Comparison of ENCODE assay signal across 24 mouse cellular contexts in genomic region chr2:93478744-93479143, GRCm38 (mm10). TPM values are rescaled to one million over a fixed set of nuclear protein-coding genes. Genes with fewer than 3 reads are reported as not detected.
DNase-seq lines count a peak whose midpoint lies in the region; ATAC-seq and TF ChIP-seq lines count a peak whose summit lies in the region.
"Had no signal": no experiment of that assay in that cellular context is flagged by ENCODE, and none has a peak within 500 bp of the region (broad histone marks: within the 10 kb centered on the region; RNA-seq: fewer than 3 reads in every experiment).

No protein-coding gene starts in this region.

- peak; percentile 25 for DNase-seq in lung, embryonic 14.5 days
- DNase-seq in lung, postnatal 25 days (ENCODE audit: low spot score): no peak
- no peak for DNase-seq in embryonic facial prominence, embryonic 10.5 days (ENCODE audit: low spot score)
- DNase-seq in natural killer cell, adult 2 months (ENCODE audit: low spot score in 2 of 2): no peak
- DNase-seq: adrenal gland, adult 8-10 months; adrenal gland, postnatal 36 days; cerebellum, adult 18-20 months; cerebellum, adult 9-10 months; cerebellum, postnatal 14 days; gastrocnemius, postnatal 10 days; gastrocnemius, postnatal 36 days; heart, adult 2 months had no signal

- H3K36me3 ChIP-seq in lung, embryonic 14.5 days (ENCODE audit: insufficient read depth): no peaks in the 10 kb centered on the region
- no peaks in the 10 kb centered on the region for H3K36me3 ChIP-seq in embryonic facial prominence, embryonic 10.5 days (replicated peaks)
- no peaks in the 10 kb centered on the region for H3K36me3 ChIP-seq in intestine, embryonic 16.5 days (ENCODE audit: control insufficient read depth, insufficient read depth, low read length)
- no peaks in the 10 kb centered on the region for H3K36me3 ChIP-seq in stomach, embryonic 15.5 days
- H3K36me3 ChIP-seq in neural tube, embryonic 15.5 days: no peaks in the 10 kb centered on the region
- H3K36me3 ChIP-seq: embryonic facial prominence, embryonic 12.5 days; embryonic facial prominence, embryonic 15.5 days; forebrain, embryonic 12.5 days; forebrain, embryonic 15.5 days; hindbrain, embryonic 12.5 days; hindbrain, embryonic 15.5 days had no signal

- ATAC-seq in lung, embryonic 14.5 days (ENCODE audit: insufficient read depth): no peak
- peak; percentile 26; the same call in 1 of the 2 replicates for ATAC-seq in intestine, embryonic 16.5 days
- peak; percentile 41; the same call in 1 of the 2 replicates for ATAC-seq in stomach, embryonic 15.5 days (ENCODE audit: insufficient read depth, low FRiP score, low read depth)
- no peak for ATAC-seq in megakaryocyte progenitor cell, adult 5-6 weeks (replicated peaks; ENCODE audit: poor library complexity)
- ATAC-seq in neural tube, embryonic 15.5 days (ENCODE audit: low FRiP score): no peak
- ATAC-seq: activated CD4-positive, CD25-positive, alpha-beta regulatory T cell, adult 4 months; forebrain, embryonic 15.5 days had no signal

- 0 out of 2 replicates have a peak overlapping the region, but pooled peaks have one; percentile 15 for H3K27ac ChIP-seq in lung, embryonic 14.5 days (ENCODE audit: low read depth)
- peak overlapping the region; percentile 77 for H3K27ac ChIP-seq in embryonic facial prominence, embryonic 10.5 days (replicated peaks)
- H3K27ac ChIP-seq in intestine, embryonic 16.5 days (ENCODE audit: low read length): no peak overlapping the region
- H3K27ac ChIP-seq in stomach, embryonic 15.5 days: no peak overlapping the region
- no peak overlapping the region for H3K27ac ChIP-seq in neural tube, embryonic 15.5 days (replicated peaks)
- H3K27ac ChIP-seq: embryonic facial prominence, embryonic 12.5 days; embryonic facial prominence, embryonic 15.5 days; forebrain, embryonic 12.5 days; forebrain, embryonic 15.5 days; heart, adult 2 months; hindbrain, embryonic 12.5 days; hindbrain, embryonic 15.5 days had no signal

- WGBS in lung, embryonic 14.5 days: 40% methylated on average over 5 of the region's 5 CpGs
- 77% methylated on average over 5 of the region's 5 CpGs for WGBS in embryonic facial prominence, embryonic 10.5 days
- WGBS in intestine, embryonic 16.5 days: 50% methylated on average over 5 of the region's 5 CpGs
- 60% methylated on average over 5 of the region's 5 CpGs for WGBS in stomach, embryonic 15.5 days
- WGBS in neural tube, embryonic 15.5 days: 78% methylated on average over 5 of the region's 5 CpGs

- H3K4me1 ChIP-seq in lung, embryonic 14.5 days (ENCODE audit: insufficient read depth): no peaks in the 10 kb centered on the region
- peaks cover 58% of the 10 kb centered on the region for H3K4me1 ChIP-seq in embryonic facial prominence, embryonic 10.5 days
- H3K4me1 ChIP-seq in intestine, embryonic 16.5 days (ENCODE audit: control insufficient read depth, insufficient read depth, low read length): no peaks in the 10 kb centered on the region; the same call in 1 of the 2 replicates
- 0 out of 2 replicates have a peak, but pooled peaks cover 2% of the 10 kb centered on the region for H3K4me1 ChIP-seq in stomach, embryonic 15.5 days
- peaks cover 6% of the 10 kb centered on the region; the same call in 1 of the 2 replicates for H3K4me1 ChIP-seq in neural tube, embryonic 15.5 days
- H3K4me1 ChIP-seq: forebrain, embryonic 12.5 days had no signal

- TF ChIP-seq CTCF in lung, embryonic 14.5 days (IDR thresholded peaks at IDR 0.05; ENCODE audit: low read depth): no peak

- no peak overlapping the region for H3K4me3 ChIP-seq in lung, embryonic 14.5 days (ENCODE audit: low read depth, low read length)
- no peak overlapping the region for H3K4me3 ChIP-seq in embryonic facial prominence, embryonic 10.5 days
- H3K4me3 ChIP-seq in intestine, embryonic 16.5 days (ENCODE audit: low read length): no peak overlapping the region
- H3K4me3 ChIP-seq in stomach, embryonic 15.5 days (replicated peaks): no peak overlapping the region
- no peak overlapping the region for H3K4me3 ChIP-seq in neural tube, embryonic 15.5 days (replicated peaks)
- H3K4me3 ChIP-seq: embryonic facial prominence, embryonic 12.5 days; embryonic facial prominence, embryonic 15.5 days; forebrain, embryonic 12.5 days; forebrain, embryonic 15.5 days; heart, adult 2 months; hindbrain, embryonic 12.5 days; hindbrain, embryonic 15.5 days had no signal

- no peaks in the 10 kb centered on the region for H3K27me3 ChIP-seq in lung, embryonic 14.5 days (ENCODE audit: insufficient read depth, low read length)
- peaks cover 29% of the 10 kb centered on the region for H3K27me3 ChIP-seq in embryonic facial prominence, embryonic 10.5 days (replicated peaks; ENCODE audit: low read depth, poor library complexity, severe bottlenecking)
- H3K27me3 ChIP-seq in intestine, embryonic 16.5 days (replicated peaks; ENCODE audit: control insufficient read depth, insufficient read depth, low read length): no peaks in the 10 kb centered on the region
- no peaks in the 10 kb centered on the region for H3K27me3 ChIP-seq in stomach, embryonic 15.5 days (replicated peaks)
- peaks cover 15% of the 10 kb centered on the region; the same call in 1 of the 2 replicates for H3K27me3 ChIP-seq in neural tube, embryonic 15.5 days (replicated peaks)
- H3K27me3 ChIP-seq: embryonic facial prominence, embryonic 15.5 days; forebrain, embryonic 15.5 days had no signal

- no peak overlapping the region for H3K4me2 ChIP-seq in lung, embryonic 14.5 days
- no peak overlapping the region for H3K4me2 ChIP-seq in intestine, embryonic 16.5 days (ENCODE audit: low read depth, low read length)
- no peak overlapping the region for H3K4me2 ChIP-seq in stomach, embryonic 15.5 days
- no peak overlapping the region for H3K4me2 ChIP-seq in neural tube, embryonic 15.5 days
- H3K4me2 ChIP-seq: embryonic facial prominence, embryonic 12.5 days; embryonic facial prominence, embryonic 15.5 days; forebrain, embryonic 12.5 days; forebrain, embryonic 15.5 days; heart, embryonic 11.5 days; hindbrain, embryonic 12.5 days; hindbrain, embryonic 15.5 days had no signal

- no peaks in the 10 kb centered on the region for H3K9me3 ChIP-seq in lung, embryonic 14.5 days (ENCODE audit: low read depth, low read length)
- H3K9me3 ChIP-seq in embryonic facial prominence, embryonic 10.5 days: no peaks in the 10 kb centered on the region
- no peaks in the 10 kb centered on the region for H3K9me3 ChIP-seq in intestine, embryonic 16.5 days (ENCODE audit: control insufficient read depth, low read length)
- H3K9me3 ChIP-seq in stomach, embryonic 15.5 days: no peaks in the 10 kb centered on the region
- no peaks in the 10 kb centered on the region for H3K9me3 ChIP-seq in neural tube, embryonic 15.5 days (replicated peaks)
- H3K9me3 ChIP-seq: embryonic facial prominence, embryonic 12.5 days; embryonic facial prominence, embryonic 15.5 days; forebrain, embryonic 12.5 days; forebrain, embryonic 15.5 days; hindbrain, embryonic 12.5 days; hindbrain, embryonic 15.5 days had no signal

- H3K9ac ChIP-seq in lung, embryonic 14.5 days: no peak overlapping the region
- H3K9ac ChIP-seq in intestine, embryonic 16.5 days (ENCODE audit: low read depth, low read length): no peak overlapping the region
- no peak overlapping the region for H3K9ac ChIP-seq in stomach, embryonic 15.5 days
- no peak overlapping the region for H3K9ac ChIP-seq in neural tube, embryonic 15.5 days (replicated peaks)
- H3K9ac ChIP-seq: embryonic facial prominence, embryonic 12.5 days; embryonic facial prominence, embryonic 15.5 days; forebrain, embryonic 12.5 days; forebrain, embryonic 15.5 days; hindbrain, embryonic 12.5 days; hindbrain, embryonic 15.5 days had no signal

RNA-seq across cellular contexts. Expression of gene Cd82, which starts 15.8 kb away (rescaled TPM):
- 21.7 and 22.2 TPM in 2 replicates for polyA plus RNA-seq in lung, embryonic 14.5 days (2014; fragmentation: Nextera tagmentation; extraction: Ambion mirVana)
- 5.2 and 7.3 TPM in 2 replicates for polyA plus RNA-seq in embryonic facial prominence, embryonic 10.5 days (2016; fragmentation: Nextera tagmentation; extraction: Ambion mirVana)
- polyA plus RNA-seq in intestine, embryonic 16.5 days (2015; fragmentation: Nextera tagmentation; extraction: Ambion mirVana): 171 and 180 TPM in 2 replicates
- 87.7 and 95.0 TPM in 2 replicates for polyA plus RNA-seq in stomach, embryonic 15.5 days (2015; fragmentation: Nextera tagmentation; extraction: Ambion mirVana)
- 15.0 and 20.2 TPM in 2 replicates for total RNA-seq in megakaryocyte progenitor cell, adult 5-6 weeks (2015)
- total RNA-seq in megakaryocyte progenitor cell, adult 5-6 weeks (2017): 23.9 and 31.2 TPM in 2 replicates
- polyA plus RNA-seq in neural tube, embryonic 15.5 days (2015; fragmentation: Nextera tagmentation; extraction: Ambion mirVana): 22.4 and 68.9 TPM in 2 replicates

Comparison
In these comparisons a context has a peak if more than half of its experiments do, and no peak if none do; other contexts are left out.
1. ATAC-seq: peak in intestine, embryonic 16.5 days (single experiment) and stomach, embryonic 15.5 days (single experiment); none in lung, embryonic 14.5 days (single experiment), megakaryocyte progenitor cell, adult 5-6 weeks (single experiment) and neural tube, embryonic 15.5 days (single experiment).
2. H3K27ac ChIP-seq: peak in lung, embryonic 14.5 days (single experiment) and embryonic facial prominence, embryonic 10.5 days (single experiment); none in intestine, embryonic 16.5 days (single experiment), stomach, embryonic 15.5 days (single experiment) and neural tube, embryonic 15.5 days (single experiment).